Mouse (Mus musculus): ENCODE measurements around the gene Plcb2.

DNA sequence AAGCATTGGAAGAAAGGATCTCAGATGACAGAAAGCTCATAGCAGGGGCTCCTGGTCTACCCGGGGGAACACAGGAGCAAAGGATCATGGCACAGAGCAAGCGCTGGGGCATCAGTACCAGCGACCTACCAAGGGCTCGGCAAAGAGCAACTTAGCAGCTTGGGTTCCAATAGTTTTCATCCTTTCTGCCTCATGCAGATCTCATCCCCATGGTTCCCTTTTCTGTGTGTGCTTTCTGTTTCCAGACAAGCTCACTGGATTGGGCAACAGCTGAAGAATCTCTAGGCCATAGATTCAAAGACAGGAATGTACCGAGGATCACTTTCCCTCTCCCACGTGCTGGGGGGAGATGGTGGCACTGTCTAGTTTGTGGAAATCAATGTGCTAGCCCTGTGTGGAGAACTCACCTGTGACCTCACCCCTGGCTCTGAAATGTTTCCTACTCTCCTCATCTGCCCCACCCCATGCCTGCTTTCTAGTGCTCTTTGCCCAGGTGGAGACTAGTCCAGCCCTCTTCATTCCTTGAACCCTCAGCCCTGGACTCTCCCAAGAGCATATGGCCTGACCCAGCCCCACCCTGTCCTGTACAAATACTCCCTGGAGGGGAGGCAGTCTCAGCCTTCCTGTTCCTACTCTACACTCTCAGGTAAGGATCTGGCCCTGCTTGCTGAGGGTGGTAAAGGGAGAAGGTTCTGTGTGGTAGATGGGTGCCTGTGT is 44.1 kb upstream of the Plcb2 start, which contains the start of gene Phgr1:
- no peak for TF ChIP-seq CTCF (IDR thresholded peaks at IDR 0.05; ENCODE audit: control insufficient read depth, insufficient read depth, low read length)
- TF ChIP-seq POLR2A (IDR thresholded peaks at IDR 0.05; ENCODE audit: borderline replicate concordance, control insufficient read depth, low read depth, low read length): no peak

All from bone marrow, adult 2 months (tissue).